Mouse (Mus musculus): ENCODE measurements around the gene Gm14214.

GRCm38 (mm10) chr2:154782361-154782760, 12.5 kb upstream of the Gm14214 start:
- no peak for TF ChIP-seq CTCF (IDR thresholded peaks at IDR 0.05; ENCODE audit: extremely low read depth, insufficient read depth, insufficient read length, insufficient replicate concordance)
- TF ChIP-seq POLR2A (IDR thresholded peaks at IDR 0.05; ENCODE audit: low read depth, low read length): no peak
